Mouse (Mus musculus) CH12.LX (cell line): ENCODE results near the gene Tmem60.

ENCODE experiments used
- CHD2 ChIP-seq: IDR thresholded peaks from 2 replicates; pipeline ENCODE4 v1.6.1; 2011; ENCODE audit warnings: low read length, improper control_type of control experiment
- CTCF ChIP-seq, 2 experiments: IDR thresholded peaks in 1 of 2; conservative IDR thresholded peaks in 1 of 2; 2 replicates each; pipeline ENCODE4 v1.5.1; 2011 to 2012; ENCODE audit warnings: low read depth in 2 of 2, low read length in 2 of 2, improper control_type of control experiment in 1 of 2, inconsistent platforms in 1 of 2, mild to moderate bottlenecking in 1 of 2, moderate library complexity in 1 of 2
- MEF2A ChIP-seq: IDR thresholded peaks from 2 replicates; pipeline ENCODE4 v1.6.1; 2014; ENCODE audit warnings: low read depth, mild to moderate bottlenecking, inconsistent platforms, low read length, improper control_type of control experiment, borderline replicate concordance

DNA sequence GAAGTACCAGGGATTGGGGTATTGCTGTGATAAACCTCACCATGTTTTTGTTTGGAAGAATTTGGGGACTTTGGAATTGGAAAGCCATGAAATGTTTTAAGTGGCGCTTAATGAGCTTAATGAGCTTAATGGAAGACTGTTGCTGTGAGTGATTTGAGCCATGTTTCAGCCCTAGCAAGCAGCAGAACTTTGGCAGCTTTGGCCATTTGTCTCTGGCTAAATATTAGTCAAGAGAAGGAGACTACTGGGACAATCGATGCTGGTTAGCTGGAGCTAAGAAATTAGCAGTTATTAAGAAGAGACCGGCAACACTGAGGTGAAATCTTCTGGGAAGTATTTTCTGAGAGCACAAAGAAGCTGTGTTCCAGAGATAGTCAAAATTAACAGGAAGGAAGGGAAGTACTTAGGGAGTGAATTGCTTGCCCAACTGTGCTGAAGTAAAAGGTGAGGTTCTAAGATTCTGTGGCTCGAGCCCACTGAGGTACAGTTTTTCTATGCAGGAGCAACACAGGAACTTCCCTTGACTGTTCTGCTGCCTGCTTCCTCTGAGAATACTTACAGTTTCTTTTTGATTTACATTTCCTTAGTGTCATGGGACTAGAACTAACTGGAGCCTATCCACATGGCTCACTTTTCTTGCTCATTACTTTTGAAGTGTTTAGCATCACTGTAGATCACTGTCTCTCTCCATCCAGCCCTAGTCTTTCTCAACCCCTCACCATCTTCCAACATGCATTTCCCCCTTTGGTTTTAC is 17.6 kb upstream of the Tmem60 start:
- TF ChIP-seq CTCF (conservative IDR thresholded peaks at IDR 0.05 in 1 of 2, IDR thresholded peaks at IDR 0.05 in 1 of 2; ENCODE audit: low read depth in 2 of 2, low read length in 2 of 2): no peak
- no peak for TF ChIP-seq MEF2A
- TF ChIP-seq CHD2: no peak
